19 mouse cellular contexts compared by ENCODE assay signal in the genomic region with DNA sequence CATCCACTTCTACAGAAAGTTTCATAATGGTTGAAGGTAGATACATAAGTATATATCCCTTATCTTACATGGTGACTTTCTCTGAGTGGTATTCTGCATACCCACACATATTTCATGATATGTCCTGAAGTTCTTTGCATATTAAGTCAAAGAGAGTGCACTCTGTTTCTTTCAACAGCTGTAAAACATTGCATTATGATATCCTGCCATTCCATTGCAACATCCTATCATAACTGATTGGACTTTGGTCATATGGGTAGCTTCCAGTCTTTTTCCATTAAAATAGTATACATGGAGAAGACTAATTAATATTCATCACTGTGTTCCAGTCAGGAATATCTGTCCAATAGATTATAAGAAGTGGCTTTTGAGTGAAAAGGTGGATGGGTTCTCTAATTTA.
"Had no signal": no experiment of that assay in that cellular context is flagged by ENCODE, and none has a peak within 500 bp of the region (broad histone marks: within the 10 kb centered on the region; RNA-seq: fewer than 3 reads in every experiment).

No protein-coding gene starts in this region.

- DNase-seq: lung, adult 2 months; lung, postnatal 14 days; retina, postnatal 1 day; right cerebral cortex, adult 18-20 months; right cerebral cortex, postnatal 25 days; right cerebral cortex, postnatal 4 days; spleen, adult 18-20 months; thymus, adult 18-20 months; thymus, postnatal 14 days; thymus, postnatal 36 days had no signal

- H3K27me3 ChIP-seq: megakaryocyte, embryonic 14.5 days; midbrain, embryonic 15.5 days had no signal

- H3K4me1 ChIP-seq: lung, embryonic 15.5 days; megakaryocyte, embryonic 14.5 days; midbrain, embryonic 13.5 days; midbrain, embryonic 15.5 days; neural tube, embryonic 13.5 days; neural tube, embryonic 15.5 days had no signal

- H3K9ac ChIP-seq: liver, embryonic 14.5 days; lung, embryonic 15.5 days; midbrain, embryonic 13.5 days; midbrain, embryonic 15.5 days; neural tube, embryonic 13.5 days; neural tube, embryonic 15.5 days had no signal

- ATAC-seq: lung, postnatal 0 days; midbrain, embryonic 13.5 days; midbrain, embryonic 15.5 days had no signal

- H3K4me3 ChIP-seq: lung, embryonic 15.5 days; megakaryocyte, embryonic 14.5 days; midbrain, embryonic 13.5 days; midbrain, embryonic 15.5 days; neural tube, embryonic 13.5 days; neural tube, embryonic 15.5 days had no signal

- H3K9me3 ChIP-seq: lung, embryonic 15.5 days; megakaryocyte, embryonic 14.5 days; midbrain, embryonic 13.5 days; midbrain, embryonic 15.5 days; neural tube, embryonic 13.5 days; neural tube, embryonic 15.5 days had no signal

- H3K4me2 ChIP-seq: lung, embryonic 15.5 days; midbrain, embryonic 13.5 days; midbrain, embryonic 15.5 days; neural tube, embryonic 13.5 days; neural tube, embryonic 15.5 days had no signal

- H3K36me3 ChIP-seq: lung, embryonic 15.5 days; midbrain, embryonic 13.5 days; midbrain, embryonic 15.5 days; neural tube, embryonic 13.5 days; neural tube, embryonic 15.5 days had no signal

- H3K27ac ChIP-seq: liver, embryonic 14.5 days; lung, embryonic 15.5 days; macrophage; midbrain, embryonic 13.5 days; midbrain, embryonic 15.5 days; neural tube, embryonic 13.5 days; neural tube, embryonic 15.5 days had no signal
